Mouse (Mus musculus): Measurements from ENCODE around the gene Car14.

GRCm38 (mm10) chr3:95924185-95924584, 19.7 kb upstream of the Car14 start:
- no peak for TF ChIP-seq GATA1 (IDR thresholded peaks at IDR 0.05; ENCODE audit: borderline replicate concordance, low read length)
- no peak for TF ChIP-seq FLI1 (IDR thresholded peaks at IDR 0.05; ENCODE audit: low read length)

All from megakaryocyte, embryonic 14.5 days (primary cell).